Mouse (Mus musculus): ENCODE results near the gene Usb1.

Usb1 gene

GRCm38 (mm10) chr8:95335706-95336105, 3.6 kb downstream of the Usb1 start:
- DNase-seq (ENCODE audit: low read depth in 1 of 2, low spot score in 2 of 2) = no peak

GRCm38 (mm10) chr8:95336363-95336762, 4.3 kb downstream of the Usb1 start:
- no peak for DNase-seq (ENCODE audit: low read depth in 1 of 2, low spot score in 2 of 2)

- DNase-seq (ENCODE audit: low read depth in 1 of 2, low spot score in 2 of 2) = no peak
These were observed 9.6 kb downstream of the Usb1 start for GRCm38 (mm10) chr8:95341721-95342120.

- no peak for DNase-seq (ENCODE audit: low read depth in 1 of 2, low spot score in 2 of 2)
These were observed 12.6 kb downstream of the Usb1 start for GRCm38 (mm10) chr8:95344668-95345067.

GRCm38 (mm10) chr8:95346643-95347545, 14.8 kb downstream of the Usb1 start:
- DNase-seq (ENCODE audit: low read depth in 1 of 2, low spot score in 2 of 2) = no peak

GRCm38 (mm10) chr8:95348356-95348755, 16.3 kb downstream of the Usb1 start:
- DNase-seq (ENCODE audit: low read depth in 1 of 2, low spot score in 2 of 2) = no peak

- DNase-seq (ENCODE audit: low read depth in 1 of 2, low spot score in 2 of 2) = no peak
These were observed 16.9 kb downstream of the Usb1 start for GRCm38 (mm10) chr8:95348811-95349630.

- no peak for DNase-seq (ENCODE audit: low read depth in 1 of 2, low spot score in 2 of 2)
These were observed 19.4 kb downstream of the Usb1 start for GRCm38 (mm10) chr8:95351461-95351860.

- DNase-seq (ENCODE audit: low read depth in 1 of 2, low spot score in 2 of 2) = no peak
These were observed 20.2 kb downstream of the Usb1 start, which contains the start of gene Mmp15 for GRCm38 (mm10) chr8:95352151-95352870. Gene Mmp15, plus strand, starts transcription at chr8:95352268.

GRCm38 (mm10) chr8:95352871-95353866, 21.1 kb downstream of the Usb1 start:
- DNase-seq (ENCODE audit: low read depth in 1 of 2, low spot score in 2 of 2) = no peak

- no peak for DNase-seq (ENCODE audit: low read depth in 1 of 2, low spot score in 2 of 2)
These were observed 22.5 kb downstream of the Usb1 start for GRCm38 (mm10) chr8:95354606-95355005.

GRCm38 (mm10) chr8:95358550-95359411, 26.7 kb downstream of the Usb1 start:
- DNase-seq (ENCODE audit: low read depth in 1 of 2, low spot score in 2 of 2) = no peak

GRCm38 (mm10) chr8:95360181-95361015, 28.3 kb downstream of the Usb1 start:
- DNase-seq (ENCODE audit: low read depth in 1 of 2, low spot score in 2 of 2) = no peak

- DNase-seq (ENCODE audit: low read depth in 1 of 2, low spot score in 2 of 2) = no peak
These were observed 28.9 kb downstream of the Usb1 start for GRCm38 (mm10) chr8:95361016-95361341.

GRCm38 (mm10) chr8:95362272-95362671, 30.2 kb downstream of the Usb1 start:
- no peak for DNase-seq (ENCODE audit: low read depth in 1 of 2, low spot score in 2 of 2)

GRCm38 (mm10) chr8:95363849-95364248, 31.8 kb downstream of the Usb1 start:
- DNase-seq (ENCODE audit: low read depth in 1 of 2, low spot score in 2 of 2) = no peak

GRCm38 (mm10) chr8:95369581-95370326, 37.7 kb downstream of the Usb1 start:
- no peak for DNase-seq (ENCODE audit: low read depth in 1 of 2, low spot score in 2 of 2)
